Mouse (Mus musculus) neural tube, embryonic 14.5 days (tissue): ENCODE results near the gene Unc80. TPM values are rescaled to one million over a fixed set of nuclear protein-coding genes. Genes with fewer than 3 reads are reported as not detected.

Experiments
- ATAC-seq: fragments of 200-750 bp; cut with Nextera tagmentation; 2 replicates; pipeline ENCODE4 v1.8.0; 2017; ENCODE audit warnings: low read depth, mild to moderate bottlenecking, moderate TSS enrichment, moderate library complexity
- H3K27ac ChIP-seq: fragments of 300-500 bp; sonication (generic); 2 replicates; pipeline ENCODE4 v1.5.1; 2014; ENCODE audit warnings: low read depth, mild to moderate bottlenecking, control low read depth, low read length, moderate library complexity, mixed read lengths
- H3K27me3 ChIP-seq: fragments of 300-500 bp; sonication (generic); 2 replicates; pipeline ENCODE4 v1.6.1; 2014; ENCODE audit warnings: low read length; ENCODE audit not compliant: control insufficient read depth, insufficient read depth
- H3K36me3 ChIP-seq: fragments of 300-500 bp; sonication (generic); 2 replicates; pipeline ENCODE4 v1.6.1; 2014; ENCODE audit warnings: low read length, mixed read lengths; ENCODE audit not compliant: control insufficient read depth, insufficient read depth
- H3K4me1 ChIP-seq: fragments of 300-500 bp; sonication (generic); 2 replicates; pipeline ENCODE4 v1.6.1; 2014; ENCODE audit warnings: low read length; ENCODE audit not compliant: control insufficient read depth, insufficient read depth
- H3K4me2 ChIP-seq: fragments of 300-500 bp; sonication (generic); 2 replicates; pipeline ENCODE4 v1.6.1; 2014; ENCODE audit warnings: mild to moderate bottlenecking, low read depth, low read length, control low read depth
- H3K4me3 ChIP-seq: fragments of 300-500 bp; sonication (generic); 2 replicates; pipeline ENCODE4 v1.5.1; 2014; ENCODE audit warnings: low read depth, low read length, control low read depth, mixed read lengths
- H3K9ac ChIP-seq: fragments of 300-500 bp; sonication (generic); replicated peaks from 2 replicates; pipeline ENCODE4 v1.6.1; 2014; ENCODE audit warnings: low read depth, mild to moderate bottlenecking, control low read depth, low read length, mixed read lengths
- H3K9me3 ChIP-seq: fragments of 300-500 bp; sonication (generic); 2 replicates; pipeline ENCODE4 v1.6.1; 2016; ENCODE audit warnings: low read length; ENCODE audit not compliant: control insufficient read depth
- WGBS: fragments of 180-500 bp; shearing (Covaris S2); extraction: QIAGEN DNeasy Blood & Tissue Kit; methylation state at CpG from one replicate; pipeline ENCODE4 v1.1.7; 2014; 5-methylcytosine and 5-hydroxymethylcytosine counted together
- polyA plus RNA-seq: library from polyadenylated mRNA; unstranded; fragments of >200 nt; fragmentation: Nextera tagmentation; extraction: Ambion mirVana; gene quantifications from 2 replicates; pipeline ENCODE4 v1.2.1, GENCODE M21; 2014

Unc80 gene
- polyA plus RNA-seq, 1 experiment from 2014 or later, result 21.3 TPM

DNA sequence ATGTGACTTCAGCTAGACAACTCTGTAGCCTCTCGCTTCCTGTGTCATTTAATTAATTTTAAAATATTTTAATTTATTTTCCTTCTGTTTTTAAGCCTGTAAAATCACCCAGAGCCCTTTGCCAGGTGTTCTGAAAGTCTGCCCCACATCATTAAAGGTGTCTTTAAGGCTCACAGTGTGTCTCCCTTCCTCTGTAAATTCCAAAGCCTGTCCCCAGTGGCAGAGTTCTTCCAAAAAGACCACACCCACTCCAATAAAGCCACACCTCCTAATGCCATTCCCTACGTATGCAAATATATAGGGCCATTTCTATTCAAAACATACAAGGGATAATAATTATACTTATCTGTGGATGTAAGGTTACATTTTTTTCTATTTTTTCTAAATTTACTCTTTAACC is 94.2 kb downstream of the Unc80 start:
- no peak overlapping the region for H3K4me3 ChIP-seq
- no peaks in the 10 kb centered on the region for H3K9me3 ChIP-seq
- no peaks in the 10 kb centered on the region for H3K36me3 ChIP-seq
- H3K9ac ChIP-seq, result no peak overlapping the region
- no peaks in the 10 kb centered on the region for H3K27me3 ChIP-seq
- H3K4me2 ChIP-seq, result no peak overlapping the region
- H3K4me1 ChIP-seq, result peaks cover 3% of the 10 kb centered on the region; the same call in 1 of the 2 replicates
- ATAC-seq, result peak; percentile 56; the same call in 1 of the 2 replicates
- 66% methylated on average over 2 of the region's 2 CpGs for WGBS
- no peak overlapping the region for H3K27ac ChIP-seq

DNA sequence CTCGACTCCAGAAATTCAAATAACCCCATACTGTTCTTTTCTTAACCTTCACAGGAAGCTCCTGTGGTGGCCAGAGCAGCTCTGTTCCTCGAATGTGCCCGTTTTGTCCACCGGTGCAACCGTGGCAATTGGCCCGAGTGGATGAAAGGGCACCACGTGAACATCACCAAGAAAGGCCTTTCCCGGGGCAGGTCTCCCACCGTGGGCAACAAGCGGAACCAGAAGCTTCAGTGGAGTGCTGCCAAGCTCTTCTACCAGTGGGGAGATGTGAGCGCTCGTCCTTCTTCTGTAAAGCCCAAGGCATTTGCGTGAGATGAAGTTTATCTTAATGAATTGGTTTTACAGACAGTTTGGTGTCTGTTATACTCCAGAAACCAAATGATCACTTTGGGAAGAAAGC is 101.6 kb downstream of the Unc80 start:
- Histone ChIP-seq H3K4me2 (no peak overlapping the region), H3K36me3 (no peaks in the 10 kb centered on the region), H3K9ac (no peak overlapping the region), H3K4me1 (no peaks in the 10 kb centered on the region), H3K27me3 (no peaks in the 10 kb centered on the region), H3K4me3 (no peak overlapping the region), H3K9me3 (no peaks in the 10 kb centered on the region), H3K27ac (no peak overlapping the region)
- no peak for ATAC-seq
- 75% methylated on average over 13 of the region's 13 CpGs for WGBS

DNA sequence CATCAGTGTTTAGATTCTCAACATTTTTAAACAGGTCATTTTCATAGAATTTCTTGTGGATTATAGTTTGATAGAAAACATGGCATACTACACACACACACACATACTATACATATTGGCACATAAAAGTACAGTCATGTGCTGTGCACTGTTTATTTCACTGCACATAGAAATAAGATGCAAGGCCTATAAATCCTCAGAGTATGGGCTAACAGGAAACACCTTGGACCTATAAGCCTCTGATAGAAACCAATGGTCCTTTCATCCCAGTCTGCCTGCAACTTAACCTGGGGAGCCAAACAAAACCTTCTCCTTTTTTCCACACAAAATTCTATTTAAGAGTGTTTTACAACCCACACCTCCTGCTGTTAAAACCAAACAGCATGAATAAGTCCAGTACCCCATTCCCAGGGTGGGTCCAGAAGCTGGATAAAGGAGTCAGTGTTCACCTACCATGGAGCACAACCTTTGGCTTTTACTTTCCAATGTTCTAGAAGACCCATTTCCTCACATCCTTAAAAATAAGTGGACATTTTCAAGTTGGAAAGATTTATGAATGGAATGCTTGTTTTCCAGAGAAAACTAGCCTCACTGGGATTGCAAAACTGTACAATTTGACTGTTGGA is 129.1 kb downstream of the Unc80 start:
- no peak overlapping the region for H3K4me2 ChIP-seq
- no peaks in the 10 kb centered on the region for H3K4me1 ChIP-seq
- no peak for ATAC-seq
- no peak overlapping the region for H3K27ac ChIP-seq
- H3K36me3 ChIP-seq, result no peaks in the 10 kb centered on the region
- H3K27me3 ChIP-seq, result no peaks in the 10 kb centered on the region
- H3K9me3 ChIP-seq, result no peaks in the 10 kb centered on the region
- no peak overlapping the region for H3K9ac ChIP-seq
- no peak overlapping the region for H3K4me3 ChIP-seq

DNA sequence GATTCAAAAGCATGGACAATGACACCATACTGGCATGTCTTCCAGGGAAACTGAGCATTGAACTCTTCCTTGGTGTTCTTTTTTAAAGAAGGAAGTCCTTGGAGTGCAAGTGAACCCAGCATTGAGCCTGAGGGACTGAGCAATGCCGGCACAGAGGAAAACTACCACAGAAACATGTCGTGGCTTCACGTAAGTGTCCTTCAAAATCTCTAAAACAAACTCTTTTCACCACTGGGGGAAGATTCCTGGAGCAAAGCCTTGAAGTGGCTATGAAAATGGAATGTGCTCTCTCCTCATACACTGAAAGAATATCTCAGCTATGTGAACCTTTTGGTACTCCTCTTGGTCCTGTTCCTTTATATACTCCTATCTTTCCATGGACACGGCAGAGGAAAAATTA is 140.1 kb downstream of the Unc80 start:
- Histone ChIP-seq H3K36me3 (no peaks in the 10 kb centered on the region), H3K4me1 (no peaks in the 10 kb centered on the region), H3K27me3 (no peaks in the 10 kb centered on the region), H3K4me3 (no peak overlapping the region), H3K27ac (no peak overlapping the region), H3K9me3 (no peaks in the 10 kb centered on the region), H3K9ac (no peak overlapping the region), H3K4me2 (no peak overlapping the region)
- no peak for ATAC-seq
- WGBS, result 89% methylated on average over 4 of the region's 4 CpGs

DNA sequence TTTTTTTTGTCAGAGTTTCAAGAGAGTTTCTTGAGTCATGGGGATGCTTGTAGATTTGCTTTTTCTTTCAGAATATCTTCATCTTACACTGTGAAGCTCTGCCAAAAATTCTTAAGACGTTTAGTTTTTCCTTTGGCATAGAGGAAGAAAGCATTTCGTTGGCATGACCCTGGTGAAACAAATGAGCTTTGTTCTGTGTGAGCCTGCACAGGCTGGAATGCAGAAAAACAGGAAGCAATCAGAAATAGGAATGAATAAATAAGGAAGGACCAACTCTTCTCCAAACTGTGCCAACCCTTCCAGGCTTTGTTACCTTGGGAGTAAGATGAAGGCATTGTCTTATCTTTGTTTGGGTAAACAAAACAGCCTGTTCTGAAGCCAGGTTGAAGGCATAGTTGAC is 149.0 kb downstream of the Unc80 start:
- ATAC-seq, result no peak
- Histone ChIP-seq H3K36me3 (no peaks in the 10 kb centered on the region), H3K4me2 (no peak overlapping the region), H3K27ac (no peak overlapping the region), H3K4me1 (no peaks in the 10 kb centered on the region), H3K4me3 (no peak overlapping the region), H3K27me3 (no peaks in the 10 kb centered on the region), H3K9me3 (no peaks in the 10 kb centered on the region), H3K9ac (no peak overlapping the region)
- WGBS, result 56% methylated on average over 2 of the region's 2 CpGs

DNA sequence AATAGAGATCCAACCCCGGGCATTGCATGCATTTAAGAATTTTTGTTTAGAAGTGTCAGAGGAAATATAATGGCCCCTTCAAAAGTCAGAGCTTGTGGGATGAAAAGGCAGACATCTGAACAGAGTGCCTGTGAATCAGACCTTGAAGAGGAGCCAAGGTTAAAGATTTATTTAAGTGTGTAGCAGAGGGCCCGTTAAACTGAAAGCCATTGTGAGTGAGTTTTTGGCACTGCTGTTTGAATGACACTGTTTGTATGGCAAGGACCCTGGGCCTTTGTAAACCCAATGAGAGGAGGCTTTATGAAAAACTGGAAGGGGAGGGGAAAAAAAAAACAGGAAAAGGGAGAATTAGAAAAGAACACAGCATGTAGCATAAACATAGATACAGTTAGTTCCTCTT is 170.0 kb downstream of the Unc80 start:
- peak; percentile 68; the same call in 1 of the 2 replicates for ATAC-seq
- no peaks in the 10 kb centered on the region for H3K9me3 ChIP-seq
- WGBS, result 37% methylated on average over 2 of the region's 2 CpGs

DNA sequence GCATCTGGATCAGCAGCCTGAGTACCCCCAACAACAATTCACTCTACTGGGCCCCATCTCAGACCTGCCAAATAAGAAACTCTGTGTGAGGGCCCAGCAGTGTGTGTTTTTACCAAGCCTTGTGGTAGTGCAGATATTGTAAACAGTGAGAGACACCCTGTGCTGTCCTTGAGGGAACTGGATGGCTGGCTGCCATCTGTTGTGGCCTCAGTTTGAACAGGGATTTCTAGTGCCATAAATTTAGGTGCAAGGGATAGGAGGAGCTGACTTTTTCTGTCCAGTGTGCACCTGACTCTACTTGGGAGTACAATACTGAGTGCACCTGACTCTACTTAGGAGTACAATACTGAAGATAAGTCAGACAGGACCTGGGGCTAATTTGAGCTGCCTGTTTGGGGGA is 178.7 kb downstream of the Unc80 start:
- no peaks in the 10 kb centered on the region for H3K36me3 ChIP-seq
- no peak for ATAC-seq
- H3K4me2 ChIP-seq, result no peak overlapping the region
- no peak overlapping the region for H3K9ac ChIP-seq
- H3K9me3 ChIP-seq, result no peaks in the 10 kb centered on the region
- H3K27me3 ChIP-seq, result no peaks in the 10 kb centered on the region
- no peak overlapping the region for H3K27ac ChIP-seq
- no peak overlapping the region for H3K4me3 ChIP-seq
- no peaks in the 10 kb centered on the region for H3K4me1 ChIP-seq

More for the DNA sequence above, 170.0 kb downstream of the Unc80 start:
- H3K4me1 ChIP-seq, result no peaks in the 10 kb centered on the region
- H3K27ac ChIP-seq, result no peak overlapping the region
- no peaks in the 10 kb centered on the region for H3K36me3 ChIP-seq
- H3K9ac ChIP-seq, result no peak overlapping the region
- no peak overlapping the region for H3K4me3 ChIP-seq
- no peak overlapping the region for H3K4me2 ChIP-seq
- H3K27me3 ChIP-seq, result no peaks in the 10 kb centered on the region

DNA sequence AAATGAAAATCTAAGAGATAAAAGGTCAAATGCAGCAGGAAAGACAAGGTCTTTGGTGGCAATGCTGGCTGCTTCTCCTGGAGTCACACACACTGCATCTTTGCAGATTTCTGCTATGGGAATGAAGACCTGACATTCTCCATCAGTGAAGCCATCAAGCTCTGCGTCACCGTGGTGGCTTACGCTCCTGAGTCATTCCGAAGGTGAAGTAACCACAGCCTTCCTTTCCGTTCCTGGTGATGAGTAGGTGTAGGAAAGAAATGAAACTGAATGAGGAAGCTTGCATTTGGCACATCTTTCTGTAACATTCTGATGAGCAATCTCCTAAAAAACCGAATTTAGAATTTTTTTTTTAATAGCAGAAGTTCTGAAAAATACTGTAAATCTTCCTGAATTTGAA is 181.4 kb downstream of the Unc80 start:
- no peak overlapping the region for H3K4me3 ChIP-seq
- no peaks in the 10 kb centered on the region for H3K4me1 ChIP-seq
- H3K36me3 ChIP-seq, result no peaks in the 10 kb centered on the region
- no peaks in the 10 kb centered on the region for H3K27me3 ChIP-seq
- no peak overlapping the region for H3K27ac ChIP-seq
- 92% methylated on average over 6 of the region's 6 CpGs for WGBS
- H3K9me3 ChIP-seq, result no peaks in the 10 kb centered on the region
- H3K4me2 ChIP-seq, result no peak overlapping the region
- H3K9ac ChIP-seq, result no peak overlapping the region
- ATAC-seq, result no peak

DNA sequence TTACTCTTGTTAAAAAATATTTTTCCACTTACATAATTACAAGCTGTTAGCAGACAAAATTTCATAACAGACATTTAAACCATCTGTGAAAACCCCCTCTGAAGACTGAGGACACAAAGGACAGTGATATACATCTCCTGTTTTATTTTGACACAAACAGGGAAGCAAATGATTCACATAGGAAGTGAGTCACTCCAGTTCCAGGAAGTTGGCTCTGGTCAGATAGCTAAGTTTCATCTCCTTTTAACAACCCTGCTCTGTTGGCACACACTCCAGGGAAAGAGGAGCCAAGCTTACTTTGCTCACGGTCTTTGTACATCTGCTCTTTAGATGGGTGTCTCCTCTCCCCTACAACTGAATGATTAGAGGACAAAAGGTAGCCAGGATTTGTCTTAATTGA is 181.8 kb downstream of the Unc80 start:
- Histone ChIP-seq H3K4me2 (no peak overlapping the region), H3K4me3 (no peak overlapping the region), H3K27ac (no peak overlapping the region), H3K9me3 (no peaks in the 10 kb centered on the region), H3K4me1 (0 out of 2 replicates have a peak, but pooled peaks cover 1% of the 10 kb centered on the region), H3K27me3 (no peaks in the 10 kb centered on the region), H3K9ac (no peak overlapping the region), H3K36me3 (no peaks in the 10 kb centered on the region)
- 61% methylated on average over 1 of the region's 1 CpGs for WGBS
- ATAC-seq, result no peak
